Mouse (Mus musculus): ENCODE measurements at regions not wholly inside any gene's neighbourhood (a gene's known extent, or its start where the extent isn't known, plus 50 kb on each side); places are given as distances from the start of the nearest gene placed in this dataset.

- Histone ChIP-seq H3K27ac (ENCODE audit: low read depth, low read length) (no peak overlapping the region), H3K4me2 (no peak overlapping the region), H3K4me3 (ENCODE audit: low read depth, low read length) (no peak overlapping the region), H3K27me3 (ENCODE audit: control insufficient read depth, insufficient read depth, low read length) (no peaks in the 10 kb centered on the region), H3K9ac (ENCODE audit: low read length) (no peak overlapping the region), H3K36me3 (ENCODE audit: control insufficient read depth, insufficient read depth, low read length) (no peaks in the 10 kb centered on the region), H3K9me3 (ENCODE audit: control insufficient read depth, low read length) (no peaks in the 10 kb centered on the region), H3K4me1 (ENCODE audit: control insufficient read depth, insufficient read depth, low read length) (no peaks in the 10 kb centered on the region)
- 90% methylated on average over 10 of the region's 10 CpGs for WGBS
- no peak for ATAC-seq (ENCODE audit: low FRiP score)
- DNase-seq (ENCODE audit: low spot score, missing footprints): no peak
These were observed 62.8 kb upstream of the Fstl4 start for GRCm38 (mm10) chr11:52701682-52702081.

GRCm38 (mm10) chr11:52703391-52703790 is 61.0 kb upstream of the Fstl4 start:
- no peaks in the 10 kb centered on the region for H3K9me3 ChIP-seq (ENCODE audit: control insufficient read depth, low read length)
- no peaks in the 10 kb centered on the region for H3K4me1 ChIP-seq (ENCODE audit: control insufficient read depth, insufficient read depth, low read length)
- DNase-seq (ENCODE audit: low spot score, missing footprints): no peak
- no peak overlapping the region for H3K4me3 ChIP-seq (ENCODE audit: low read depth, low read length)
- no peaks in the 10 kb centered on the region for H3K27me3 ChIP-seq (ENCODE audit: control insufficient read depth, insufficient read depth, low read length)
- H3K27ac ChIP-seq (ENCODE audit: low read depth, low read length): no peak overlapping the region
- ATAC-seq (ENCODE audit: low FRiP score): no peak
- WGBS: 92% methylated on average over 4 of the region's 4 CpGs
- no peaks in the 10 kb centered on the region for H3K36me3 ChIP-seq (ENCODE audit: control insufficient read depth, insufficient read depth, low read length)
- H3K9ac ChIP-seq (ENCODE audit: low read length): no peak overlapping the region
- no peak overlapping the region for H3K4me2 ChIP-seq
